ENCODE assay signal across 9 mouse cellular contexts in the genomic region with DNA sequence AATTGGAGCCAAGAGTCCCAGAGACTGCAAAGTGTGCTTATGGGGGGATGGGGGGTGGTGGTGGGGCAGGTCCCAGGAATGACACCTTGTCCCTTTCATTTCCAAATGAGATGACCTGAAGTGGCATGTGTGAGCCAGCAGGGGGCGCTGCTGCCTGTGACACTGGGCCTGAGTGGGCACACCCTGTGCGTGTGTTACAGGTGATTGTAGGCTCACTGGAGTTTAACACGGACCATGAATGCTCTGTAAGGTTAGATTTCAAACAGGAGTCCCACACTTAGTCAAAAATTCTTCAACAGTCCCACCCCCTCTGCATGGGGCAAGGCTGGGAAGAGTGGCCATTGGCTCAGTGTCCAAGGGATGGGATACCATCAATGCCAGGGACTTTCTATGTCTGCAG. TPM values are rescaled to one million over a fixed set of nuclear protein-coding genes. Genes with fewer than 3 reads are reported as not detected.
DNase-seq lines count a peak whose midpoint lies in the region; ATAC-seq lines count a peak whose summit lies in the region.
"Had no signal": no experiment of that assay in that cellular context is flagged by ENCODE, and none has a peak within 500 bp of the region (broad histone marks: within the 10 kb centered on the region; RNA-seq: fewer than 3 reads in every experiment).

No protein-coding gene starts in this region.

- no peak overlapping the region for H3K9ac ChIP-seq in midbrain, embryonic 11.5 days (ENCODE audit: low read length)
- no peak overlapping the region for H3K9ac ChIP-seq in midbrain, embryonic 16.5 days (ENCODE audit: low read depth, low read length)
- H3K9ac ChIP-seq: hindbrain, embryonic 15.5 days had no signal

- no peak overlapping the region for H3K27ac ChIP-seq in midbrain, embryonic 11.5 days (ENCODE audit: low read depth, low read length)
- H3K27ac ChIP-seq in midbrain, embryonic 16.5 days (ENCODE audit: low read length), result no peak overlapping the region
- H3K27ac ChIP-seq: hindbrain, embryonic 15.5 days had no signal

- peak; percentile 75 to 80 for DNase-seq in adrenal gland, adult 18-20 months (ENCODE audit: low spot score in 2 of 2)
- no peak for DNase-seq in adrenal gland, adult 8-10 months
- peak; percentile 90 for DNase-seq in midbrain, embryonic 11.5 days (ENCODE audit: low spot score, missing footprints)
- DNase-seq in cerebellum, adult 18-20 months, result peak; percentile 77 to 88
- peak; percentile 73 for DNase-seq in kidney, postnatal 14 days
- peak; percentile 65 to 72 for DNase-seq in natural killer cell, adult 2 months (ENCODE audit: low spot score in 2 of 2)
- DNase-seq in layer of hippocampus, postnatal 36 days, result no peak

- H3K4me3 ChIP-seq in midbrain, embryonic 11.5 days (ENCODE audit: low read depth, low read length), result no peak overlapping the region
- H3K4me3 ChIP-seq in midbrain, embryonic 16.5 days (ENCODE audit: low read depth, low read length), result no peak overlapping the region
- H3K4me3 ChIP-seq: hindbrain, embryonic 15.5 days had no signal

- ATAC-seq in midbrain, embryonic 11.5 days (ENCODE audit: low FRiP score), result no peak
- ATAC-seq in midbrain, embryonic 16.5 days, result no peak

- peaks cover 18% of the 10 kb centered on the region for H3K4me1 ChIP-seq in midbrain, embryonic 11.5 days (ENCODE audit: control insufficient read depth, insufficient read depth, low read length)
- H3K4me1 ChIP-seq in midbrain, embryonic 16.5 days (ENCODE audit: control insufficient read depth, insufficient read depth, low read length), result peaks cover 19% of the 10 kb centered on the region

- 16% methylated on average over 3 of the region's 3 CpGs for WGBS in midbrain, embryonic 11.5 days
- 9% methylated on average over 3 of the region's 3 CpGs for WGBS in midbrain, embryonic 16.5 days

- no peaks in the 10 kb centered on the region for H3K36me3 ChIP-seq in midbrain, embryonic 11.5 days (ENCODE audit: control insufficient read depth, insufficient read depth, low read length)
- no peaks in the 10 kb centered on the region for H3K36me3 ChIP-seq in midbrain, embryonic 16.5 days (ENCODE audit: control insufficient read depth, insufficient read depth, low read length)
- H3K36me3 ChIP-seq: hindbrain, embryonic 15.5 days had no signal

- H3K9me3 ChIP-seq in midbrain, embryonic 11.5 days (ENCODE audit: control insufficient read depth, low read length), result no peaks in the 10 kb centered on the region
- H3K9me3 ChIP-seq in midbrain, embryonic 16.5 days (replicated peaks; ENCODE audit: control insufficient read depth, low read length, poor library complexity, severe bottlenecking), result no peaks in the 10 kb centered on the region
- H3K9me3 ChIP-seq: hindbrain, embryonic 15.5 days had no signal

- peaks cover 2% of the 10 kb centered on the region; the same call in 1 of the 2 replicates for H3K27me3 ChIP-seq in midbrain, embryonic 11.5 days (ENCODE audit: control insufficient read depth, insufficient read depth, low read length)
- no peaks in the 10 kb centered on the region for H3K27me3 ChIP-seq in midbrain, embryonic 16.5 days (ENCODE audit: control insufficient read depth, insufficient read depth, low read depth, low read length)
- H3K27me3 ChIP-seq: hindbrain, embryonic 15.5 days had no signal

- H3K4me2 ChIP-seq in midbrain, embryonic 11.5 days, result no peak overlapping the region
- no peak overlapping the region for H3K4me2 ChIP-seq in midbrain, embryonic 16.5 days (ENCODE audit: low read length)
- H3K4me2 ChIP-seq: hindbrain, embryonic 15.5 days had no signal

RNA-seq across cellular contexts. Expression of a gene that starts 16.7 kb away (rescaled TPM):
- 10 to 100 TPM; 22.1 to 25.4 TPM for total RNA-seq in adrenal gland, adult 18-20 months (2021)
- 10 to 100 TPM; 23.3 to 36.4 (median 31.8) TPM for total RNA-seq in adrenal gland, adult 8-10 months (2022)
- 2.5 and 2.8 TPM in 2 replicates for polyA plus RNA-seq in midbrain, embryonic 11.5 days (2014; fragmentation: Nextera tagmentation; extraction: Ambion mirVana)
- 8.6 and 9.6 TPM in 2 replicates for polyA plus RNA-seq in midbrain, embryonic 16.5 days (2015; fragmentation: Nextera tagmentation; extraction: Ambion mirVana)
- 10 to 100 TPM; 73.4 to 75.4 TPM for total RNA-seq in layer of hippocampus, postnatal 36 days (2021)

Comparison
In these comparisons a context has a peak if more than half of its experiments do, and no peak if none do; other contexts are left out.
1. DNase-seq: peak in adrenal gland, adult 18-20 months (2 of 2), midbrain, embryonic 11.5 days (single experiment), cerebellum, adult 18-20 months (2 of 2), kidney, postnatal 14 days (single experiment) and natural killer cell, adult 2 months (2 of 2); none in adrenal gland, adult 8-10 months (single experiment) and layer of hippocampus, postnatal 36 days (0 of 2).